Mouse (Mus musculus) MEL (cell line): ENCODE data around the gene Rbm47. TPM values are rescaled to one million over a fixed set of nuclear protein-coding genes. Genes with fewer than 3 reads are reported as not detected.

Experiments
- DNase-seq: peaks from one replicate; pipeline ENCODE4 v3.0.0; 2011; ENCODE audit warnings: low read depth, low spot score
- H3K27ac ChIP-seq: 2 replicates; pipeline ENCODE4 v1.5.1; 2012; ENCODE audit warnings: low read depth, mild to moderate bottlenecking, control low read depth, low read length, moderate library complexity; ENCODE audit not compliant: control insufficient read depth
- H3K27me3 ChIP-seq, 2 experiments: fragments of 150-350 bp in 1 of 2; sonication (generic) in 1 of 2; 2 replicates each; pipeline ENCODE4 v1.6.1; 2012; ENCODE audit warnings: low read length in 2 of 2, mild to moderate bottlenecking in 2 of 2, improper control_type of control experiment in 1 of 2, moderate library complexity in 1 of 2; ENCODE audit not compliant: insufficient read depth in 2 of 2, control insufficient read depth in 1 of 2
- H3K36me3 ChIP-seq, 2 experiments: 2 replicates each; pipeline ENCODE4 v1.6.1; 2012 to 2014; ENCODE audit warnings: low read length in 2 of 2, improper control_type of control experiment in 1 of 2, inconsistent platforms in 1 of 2, mild to moderate bottlenecking in 1 of 2; ENCODE audit not compliant: insufficient read depth in 2 of 2, control insufficient read depth in 1 of 2
- H3K4me1 ChIP-seq, 2 experiments: fragments of 150-350 bp in 1 of 2; sonication (generic) in 1 of 2; 2 replicates each; pipeline ENCODE4 v1.6.1; 2012; ENCODE audit warnings: low read length in 2 of 2, improper control_type of control experiment in 1 of 2, mild to moderate bottlenecking in 1 of 2; ENCODE audit not compliant: insufficient read depth in 2 of 2, control insufficient read depth in 1 of 2
- H3K4me3 ChIP-seq, 2 experiments: fragments of 150-350 bp in 1 of 2; sonication (generic) in 1 of 2; 2 replicates each; pipeline ENCODE4 v1.5.1; 2012; ENCODE audit warnings: low read depth in 2 of 2, low read length in 2 of 2, mild to moderate bottlenecking in 2 of 2, moderate library complexity in 2 of 2, control low read depth in 1 of 2, improper control_type of control experiment in 1 of 2; ENCODE audit not compliant: control insufficient read depth in 1 of 2, insufficient read depth in 1 of 2
- H3K79me2 ChIP-seq: 2 replicates; pipeline ENCODE4 v1.6.1; 2012; ENCODE audit warnings: mild to moderate bottlenecking, low read length, moderate library complexity; ENCODE audit not compliant: control insufficient read depth, poor library complexity, insufficient read depth
- H3K9ac ChIP-seq: 2 replicates; pipeline ENCODE4 v1.6.1; 2012; ENCODE audit warnings: low read depth, mild to moderate bottlenecking, control low read depth, low read length, moderate library complexity; ENCODE audit not compliant: control insufficient read depth, poor library complexity, severe bottlenecking
- H3K9me3 ChIP-seq: fragments of 150-350 bp; sonication (generic); replicated peaks from 2 replicates; pipeline ENCODE4 v1.6.1; 2012; ENCODE audit warnings: mild to moderate bottlenecking, low read length, improper control_type of control experiment, moderate library complexity; ENCODE audit not compliant: insufficient read depth
- BHLHE40 ChIP-seq: IDR thresholded peaks from 2 replicates; pipeline ENCODE4 v1.6.1; 2012; ENCODE audit warnings: low read depth, mild to moderate bottlenecking, inconsistent platforms, low read length, improper control_type of control experiment, borderline replicate concordance
- CHD1 ChIP-seq: IDR thresholded peaks from 2 replicates; pipeline ENCODE4 v1.6.1; 2012; ENCODE audit warnings: low read depth, mild to moderate bottlenecking, inconsistent platforms, low read length, improper control_type of control experiment
- CTCF ChIP-seq, 3 experiments: IDR thresholded peaks in 2 of 3; conservative IDR thresholded peaks in 1 of 3; 2 replicates each; pipeline ENCODE4 v1.5.1; 2011 to 2012; ENCODE audit warnings: low read length in 3 of 3, low read depth in 2 of 3, mild to moderate bottlenecking in 2 of 3, improper control_type of control experiment in 1 of 3, inconsistent platforms in 1 of 3, mixed read lengths in 1 of 3, moderate library complexity in 1 of 3; ENCODE audit not compliant: control insufficient read depth in 1 of 3, insufficient read depth in 1 of 3, poor library complexity in 1 of 3, severe bottlenecking in 1 of 3
- E2F4 ChIP-seq: IDR thresholded peaks from 2 replicates; pipeline ENCODE4 v1.6.1; 2011; ENCODE audit warnings: low read depth, low read length, improper control_type of control experiment, borderline replicate concordance
- ELF1 ChIP-seq: IDR thresholded peaks from 2 replicates; pipeline ENCODE4 v1.6.1; 2014; ENCODE audit warnings: low read depth, mild to moderate bottlenecking, inconsistent platforms, low read length, improper control_type of control experiment, moderate library complexity
- HCFC1 ChIP-seq: IDR thresholded peaks from 2 replicates; pipeline ENCODE4 v1.6.1; 2012; ENCODE audit warnings: low read depth, mild to moderate bottlenecking, inconsistent platforms, low read length, improper control_type of control experiment, moderate library complexity
- JUND ChIP-seq: IDR thresholded peaks from 2 replicates; pipeline ENCODE4 v1.6.1; 2011; ENCODE audit warnings: low read depth, mild to moderate bottlenecking, improper control_type of control experiment, low read length
- KAT2A ChIP-seq: conservative IDR thresholded peaks from 2 replicates; pipeline ENCODE4 v1.6.1; 2012; ENCODE audit warnings: low read depth, low read length, improper control_type of control experiment, inconsistent platforms
- MAZ ChIP-seq: IDR thresholded peaks from 2 replicates; pipeline ENCODE4 v1.6.1; 2012; ENCODE audit warnings: low read depth, mild to moderate bottlenecking, inconsistent platforms, low read length, improper control_type of control experiment
- MXI1 ChIP-seq: IDR thresholded peaks from 2 replicates; pipeline ENCODE4 v1.6.1; 2011; ENCODE audit warnings: mild to moderate bottlenecking, low read depth, low read length, improper control_type of control experiment
- MYC ChIP-seq: IDR thresholded peaks from 2 replicates; pipeline ENCODE4 v1.6.1; 2011; ENCODE audit warnings: low read depth, mild to moderate bottlenecking, low read length, improper control_type of control experiment, moderate library complexity
- POLR2AphosphoS2 ChIP-seq: IDR thresholded peaks from 2 replicates; pipeline ENCODE4 v1.6.1; 2011; ENCODE audit warnings: low read length, improper control_type of control experiment
- RAD21 ChIP-seq: IDR thresholded peaks from 2 replicates; pipeline ENCODE4 v1.6.1; 2011; ENCODE audit warnings: mild to moderate bottlenecking, low read depth, low read length, improper control_type of control experiment
- USF1 ChIP-seq: IDR thresholded peaks from 2 replicates; pipeline ENCODE4 v1.6.1; 2014; ENCODE audit warnings: low read depth, mild to moderate bottlenecking, inconsistent platforms, low read length, improper control_type of control experiment, moderate library complexity
- USF2 ChIP-seq, 2 experiments: IDR thresholded peaks; 2 replicates each; pipeline ENCODE4 v1.6.1; 2011 to 2012; ENCODE audit warnings: improper control_type of control experiment in 2 of 2, low read length in 2 of 2, borderline replicate concordance in 1 of 2, inconsistent platforms in 1 of 2, low read depth in 1 of 2, mild to moderate bottlenecking in 1 of 2; ENCODE audit not compliant: insufficient read depth in 1 of 2
- ZMIZ1 ChIP-seq: IDR thresholded peaks from 2 replicates; pipeline ENCODE4 v1.6.1; 2012; ENCODE audit warnings: low read depth, mild to moderate bottlenecking, inconsistent platforms, low read length, improper control_type of control experiment, moderate library complexity
- polyA plus RNA-seq, 2 experiments: library from polyadenylated mRNA; stranded (reverse) in 1 of 2; unstranded in 1 of 2; fragments of >175 nt in 1 of 2; fragments of >200 nt in 1 of 2; gene quantifications; 2 replicates each; pipeline versions ENCODE4 v1.2.1 to v1.2.4; 2012; ENCODE audit warnings: low replicate concordance in 2 of 2, low read depth in 1 of 2; ENCODE audit not compliant: insufficient read length in 2 of 2, insufficient read depth in 1 of 2, missing spikeins in 1 of 2
- total RNA-seq: library from RNA; depleted of rRNA; stranded (reverse); fragments of 300-350 nt; gene quantifications from 2 replicates; pipeline ENCODE4 v1.2.3, GENCODE M21; 2012

Rbm47 gene
- total and polyA plus RNA-seq, 3 experiments: not detected

DNA sequence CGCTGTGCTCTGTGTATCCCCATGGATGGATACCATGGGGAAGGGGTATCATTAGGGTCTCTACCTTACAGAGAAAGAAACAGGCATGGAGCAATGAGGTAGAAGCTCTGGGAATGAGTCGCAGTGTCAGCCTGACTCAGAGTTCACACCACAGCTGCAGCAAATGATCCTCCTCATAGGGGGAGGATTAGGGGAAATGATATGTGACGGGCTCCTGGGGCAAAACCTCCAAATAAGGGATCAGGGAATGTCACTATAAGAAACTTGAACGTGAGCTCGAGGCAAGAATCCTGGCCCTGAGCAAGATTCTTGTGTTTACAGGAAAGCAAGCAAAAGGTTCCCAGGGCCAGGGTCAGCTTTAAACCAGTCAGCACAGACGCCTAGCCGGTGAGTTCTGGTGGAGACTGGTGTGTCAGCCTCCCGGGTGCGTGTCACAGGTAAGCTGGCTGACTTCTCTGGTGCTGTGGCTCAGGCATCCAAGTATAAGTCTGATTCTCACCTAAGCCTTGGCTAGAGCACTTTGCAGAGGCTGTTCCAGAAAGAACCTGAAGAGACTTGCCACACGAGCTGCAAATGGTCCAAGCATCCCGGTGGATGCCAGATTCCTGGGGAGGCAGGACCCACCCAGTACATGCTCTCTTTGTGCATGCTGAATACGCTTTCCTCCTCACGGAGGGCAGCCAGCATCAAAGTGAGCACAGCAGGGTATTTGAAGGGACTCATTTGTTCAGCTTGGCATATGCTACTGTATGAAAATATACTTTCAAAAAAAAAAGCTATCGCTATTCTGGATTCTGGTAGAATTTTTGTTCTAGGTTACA is 138.3 kb downstream of the Rbm47 start:
- TF ChIP-seq HCFC1: no peak
- no peak for TF ChIP-seq KAT2A
- no peak for TF ChIP-seq POLR2AphosphoS2
- TF ChIP-seq E2F4: no peak
- TF ChIP-seq MXI1: no peak
- TF ChIP-seq RAD21: no peak
- no peak for TF ChIP-seq CTCF (IDR thresholded peaks at IDR 0.05 in 2 of 3, conservative IDR thresholded peaks at IDR 0.05 in 1 of 3; ENCODE audit: control insufficient read depth in 1 of 3, insufficient read depth in 1 of 3, low read depth in 2 of 3, low read length in 3 of 3, poor library complexity in 1 of 3, severe bottlenecking in 1 of 3)
- TF ChIP-seq MYC: no peak
- TF ChIP-seq USF1: no peak
- no peak for TF ChIP-seq ELF1
- no peak for TF ChIP-seq CHD1
- no peak for TF ChIP-seq MAZ
- Histone ChIP-seq H3K9me3 (no peaks in the 10 kb centered on the region), H3K27me3 (peaks cover 0 to 2% of the 10 kb centered on the region in 2 experiments; a peak in 1 of 4 replicates), H3K79me2 (no peaks in the 10 kb centered on the region), H3K4me3 (no peak overlapping the region), H3K9ac (no peak overlapping the region), H3K27ac (no peak overlapping the region), H3K4me1 (peaks cover 0 to 3% of the 10 kb centered on the region in 2 experiments; a peak in 2 of 4 replicates), H3K36me3 (no peaks in the 10 kb centered on the region)
- DNase-seq: no peak

DNA sequence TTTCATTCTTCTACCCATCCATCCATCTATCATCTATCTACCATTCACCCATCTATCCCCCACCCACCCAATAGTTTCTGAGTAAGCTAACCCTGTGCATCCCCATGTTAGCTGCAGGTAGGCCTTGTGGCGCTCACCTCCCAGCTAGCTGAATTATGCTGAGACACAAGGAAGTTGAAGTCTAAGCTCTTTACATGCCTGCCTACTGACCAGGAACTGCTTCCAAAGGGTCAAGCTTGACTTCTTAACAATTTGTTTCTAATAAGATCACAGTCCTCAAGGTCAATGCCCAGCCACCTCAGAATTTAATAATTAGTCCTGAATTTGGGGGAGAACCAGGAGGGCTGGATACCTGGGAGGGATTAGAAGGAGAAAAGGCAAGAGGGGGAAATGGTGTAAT is 140.1 kb downstream of the Rbm47 start:
- no peak for DNase-seq
- H3K36me3 ChIP-seq: no peaks in the 10 kb centered on the region
- peaks cover 0 to 3% of the 10 kb centered on the region in 2 experiments; a peak in 2 of 4 replicates for H3K4me1 ChIP-seq
- no peak for TF ChIP-seq JUND
- no peak for TF ChIP-seq BHLHE40
- TF ChIP-seq USF2 (IDR thresholded peaks at IDR 0.05; ENCODE audit: borderline replicate concordance in 1 of 2, insufficient read depth in 1 of 2, low read depth in 1 of 2, low read length in 2 of 2): no peak
- no peak for TF ChIP-seq RAD21
- no peak for TF ChIP-seq ZMIZ1
- H3K9ac ChIP-seq: no peak overlapping the region
- no peaks in the 10 kb centered on the region for H3K9me3 ChIP-seq
- H3K4me3 ChIP-seq: no peak overlapping the region
- no peaks in the 10 kb centered on the region for H3K79me2 ChIP-seq
- H3K27ac ChIP-seq: no peak overlapping the region
- H3K27me3 ChIP-seq: peaks cover 0 to 2% of the 10 kb centered on the region in 2 experiments; a peak in 1 of 4 replicates
